Mouse (Mus musculus) gastrocnemius, adult 2 months (tissue): ENCODE data around the gene Erich4. TPM values are rescaled to one million over a fixed set of nuclear protein-coding genes. Genes with fewer than 3 reads are reported as not detected.
"Not testable (repeated sequence)": the region's sequence is repeated elsewhere in the genome, so short reads cannot be mapped to it uniquely, and the experiment has no call there.

Experiments used
- DNase-seq: peaks from one replicate; pipeline ENCODE4 v3.0.0; 2022
- H3K27ac ChIP-seq: fragments of 200-600 bp; 2 replicates; pipeline ENCODE4 v1.8.1; 2022; ENCODE audit warnings: mild to moderate bottlenecking
- H3K4me3 ChIP-seq: fragments of 200-600 bp; 2 replicates; pipeline ENCODE4 v1.8.1; 2022; ENCODE audit warnings: mild to moderate bottlenecking, moderate library complexity
- CTCF ChIP-seq: fragments of 200-600 bp; IDR thresholded peaks from 2 replicates; pipeline ENCODE4 v1.8.1; 2022; ENCODE audit warnings: antibody characterized with exemption, mild to moderate bottlenecking, moderate library complexity
- intact Hi-C: fragments of 180-260 bp; cut with DNase I; formaldehyde crosslinking; loops from one replicate; pipeline ENCODE4 v1.15.1; 2025
- total RNA-seq, 2 experiments: library from RNA; stranded (reverse); gene quantifications; 2 replicates each; pipeline ENCODE4 v1.2.3; 2021

Erich4 gene
- total RNA-seq, 2 experiments from 2014 or later, result not detected

DNA sequence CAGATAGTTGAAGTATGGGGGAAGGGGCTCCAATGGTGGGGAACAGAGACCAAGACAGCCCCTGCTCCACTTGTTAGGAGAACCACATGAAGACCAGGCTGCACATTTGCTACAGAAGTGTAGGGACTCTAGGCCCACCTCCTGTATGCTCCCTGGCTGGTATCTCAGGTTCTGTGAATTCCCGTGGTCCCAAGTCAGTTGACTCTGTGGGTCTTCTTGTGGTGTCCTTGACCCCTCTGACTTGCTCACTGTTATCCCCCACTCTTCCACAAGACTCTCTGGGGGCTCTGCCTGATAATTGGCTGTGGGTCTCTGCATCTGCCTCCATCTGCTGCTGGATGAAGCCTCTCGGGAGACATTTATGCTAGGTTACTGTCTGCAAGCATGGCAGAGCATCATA lies 24.5 kb downstream of the Erich4 start:
- TF ChIP-seq CTCF, result no peak
- Histone ChIP-seq H3K27ac (no peak overlapping the region), H3K4me3 (no peak overlapping the region)
- no peak for DNase-seq
- intact Hi-C loops, result no loop called here

DNA sequence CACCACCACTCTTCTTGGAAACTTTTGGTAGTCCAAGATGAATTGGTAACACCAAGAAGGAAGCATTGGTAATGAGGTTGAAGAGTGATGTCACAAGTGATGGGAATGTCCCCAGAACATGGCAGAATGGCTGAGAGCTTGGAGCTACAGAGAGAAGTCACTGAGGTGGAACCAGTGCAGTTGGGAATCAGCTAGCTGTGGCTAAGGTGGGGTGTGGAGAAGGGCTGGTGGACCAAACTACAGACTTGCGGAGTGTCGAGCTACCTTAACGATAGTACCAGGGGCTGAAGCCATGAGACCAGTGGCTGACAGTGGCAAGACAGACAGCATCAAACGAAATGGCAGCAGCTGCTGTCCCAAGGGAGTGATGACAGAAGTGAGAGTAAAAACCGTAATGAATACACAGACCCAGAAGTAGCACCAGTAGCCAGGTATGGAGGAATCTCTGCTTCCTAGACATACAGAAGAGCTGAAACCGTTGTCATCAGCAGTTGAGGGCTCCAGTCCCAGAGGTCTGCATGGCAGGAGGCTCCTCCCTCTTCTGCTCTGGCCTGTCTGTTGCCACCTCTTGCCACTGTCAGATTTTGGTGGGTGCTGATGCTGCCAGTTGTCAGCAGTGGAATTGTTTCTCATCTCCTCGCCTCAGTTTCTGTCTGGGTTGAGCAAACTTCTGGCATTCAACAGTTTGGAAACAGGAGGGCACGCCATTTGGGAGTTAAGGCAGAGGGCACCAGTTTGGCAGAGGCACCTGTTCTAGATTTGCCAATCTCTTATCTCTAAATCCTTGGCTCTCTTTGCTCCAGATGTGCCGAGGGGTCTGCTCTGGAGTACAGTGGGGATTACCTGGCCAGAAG lies 30.1 kb downstream of the Erich4 start:
- H3K27ac ChIP-seq, result no peak overlapping the region

DNA sequence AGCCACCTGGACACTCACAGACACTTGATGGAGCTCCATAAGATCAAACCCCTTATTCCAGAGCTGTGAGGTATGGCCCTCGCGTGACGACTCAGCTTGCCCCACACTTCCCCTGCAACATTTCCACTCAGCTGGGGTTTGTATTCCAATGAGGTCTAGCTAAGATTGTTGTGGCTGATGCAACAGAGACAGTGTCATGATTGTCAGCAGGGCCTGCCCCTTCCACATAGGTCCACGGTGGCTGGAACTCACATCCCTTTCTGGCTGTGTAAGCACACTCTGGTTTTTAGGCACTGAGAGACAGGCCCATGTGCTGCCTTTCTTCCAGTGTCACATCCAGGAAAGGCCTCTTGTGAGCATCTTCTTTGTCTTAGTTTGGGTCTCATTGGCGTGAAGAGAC lies 31.0 kb downstream of the Erich4 start:
- no peak overlapping the region for H3K27ac ChIP-seq
- no peak overlapping the region for H3K4me3 ChIP-seq
- no peak for TF ChIP-seq CTCF
- DNase-seq, result no peak
- intact Hi-C loops, result no loop called here

More for the DNA sequence above, 30.1 kb downstream of the Erich4 start:
- no peak for DNase-seq
- no peak for TF ChIP-seq CTCF
- intact Hi-C loops, result no loop called here
- no peak overlapping the region for H3K4me3 ChIP-seq

DNA sequence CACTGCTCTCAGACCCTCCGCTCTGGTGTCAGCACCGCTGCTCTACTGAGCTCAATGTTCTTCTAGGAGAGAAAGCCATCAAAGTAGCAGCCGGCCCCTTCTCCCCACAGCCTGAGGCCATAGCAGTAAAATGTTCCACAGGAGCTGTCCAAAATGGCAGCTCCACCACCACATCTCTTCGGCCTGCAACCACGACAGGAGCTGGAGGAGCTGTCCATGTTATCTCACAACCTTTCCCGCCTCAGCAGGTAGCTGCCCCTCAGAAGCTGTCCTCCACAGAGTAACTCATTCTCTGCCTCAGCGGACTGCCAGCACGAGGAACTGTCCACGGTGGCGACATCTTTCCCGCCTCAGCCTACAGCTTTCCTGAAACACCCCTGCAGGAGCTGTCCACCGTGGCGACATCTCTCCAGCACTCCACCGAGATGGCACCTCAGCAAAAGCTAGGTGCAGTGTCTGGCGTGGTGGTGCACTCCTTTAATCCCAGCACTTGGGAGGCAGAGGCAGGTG lies 33.3 kb downstream of the Erich4 start:
- intact Hi-C loops, result no loop called here
- no peak for DNase-seq
- no peak overlapping the region for H3K4me3 ChIP-seq
- no peak for TF ChIP-seq CTCF
- no peak overlapping the region for H3K27ac ChIP-seq

DNA sequence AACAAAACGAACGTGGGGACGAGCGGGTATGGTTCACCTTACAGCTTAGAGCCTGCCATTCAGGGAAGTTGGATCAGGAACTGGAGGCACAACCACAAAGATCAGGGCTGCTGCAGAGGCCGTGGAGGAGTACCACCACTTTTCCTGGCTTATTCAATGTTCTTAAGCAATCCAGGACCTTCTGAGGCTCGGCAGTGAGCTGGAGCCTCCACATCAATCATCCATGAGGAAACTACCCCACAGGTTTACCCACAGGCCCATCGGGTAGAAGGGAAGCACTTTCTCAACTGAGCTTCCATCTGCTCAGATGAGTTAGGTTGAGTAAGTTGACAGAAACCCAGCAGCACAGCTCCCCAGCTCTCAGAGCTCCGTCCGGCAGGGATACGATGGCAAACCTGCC lies 36.3 kb downstream of the Erich4 start:
- TF ChIP-seq CTCF, result no peak
- no peak overlapping the region for H3K4me3 ChIP-seq
- intact Hi-C loops, result no loop called here
- DNase-seq, result no peak
- no peak overlapping the region for H3K27ac ChIP-seq

DNA sequence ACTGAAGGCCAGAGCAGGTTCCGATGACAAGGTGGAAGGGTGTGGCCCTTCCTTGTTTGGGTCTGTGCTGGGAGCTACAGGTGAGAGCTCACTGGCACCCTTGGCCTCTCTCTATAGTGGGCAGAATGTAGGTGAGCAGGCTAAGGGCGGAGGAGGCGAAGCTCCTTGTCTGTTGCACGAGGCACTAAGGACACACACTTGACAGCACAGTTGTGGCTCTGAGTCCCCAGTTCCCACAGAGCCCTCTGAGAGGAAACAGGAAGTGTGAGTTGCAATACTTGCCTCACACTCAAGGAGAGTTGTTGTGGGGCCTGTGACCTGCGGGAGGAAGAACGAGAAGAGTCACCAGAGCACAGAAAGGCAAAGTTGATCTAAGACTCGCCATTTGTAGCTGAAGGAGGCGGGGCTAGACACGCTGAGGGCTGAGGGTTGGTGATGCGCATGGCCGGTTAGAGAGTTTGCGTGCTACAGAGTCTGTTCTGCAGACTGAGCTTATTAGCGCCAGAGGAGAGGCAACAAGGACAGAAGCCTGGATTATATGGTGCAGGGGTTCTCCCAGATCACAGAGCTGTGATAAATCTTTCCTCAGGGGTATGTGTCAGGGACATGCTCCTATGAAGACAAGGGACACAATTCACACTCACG lies 38.8 kb downstream of the Erich4 start:
- H3K4me3 ChIP-seq, H3K27ac ChIP-seq, intact Hi-C loops, DNase-seq: not testable (repeated sequence)

DNA sequence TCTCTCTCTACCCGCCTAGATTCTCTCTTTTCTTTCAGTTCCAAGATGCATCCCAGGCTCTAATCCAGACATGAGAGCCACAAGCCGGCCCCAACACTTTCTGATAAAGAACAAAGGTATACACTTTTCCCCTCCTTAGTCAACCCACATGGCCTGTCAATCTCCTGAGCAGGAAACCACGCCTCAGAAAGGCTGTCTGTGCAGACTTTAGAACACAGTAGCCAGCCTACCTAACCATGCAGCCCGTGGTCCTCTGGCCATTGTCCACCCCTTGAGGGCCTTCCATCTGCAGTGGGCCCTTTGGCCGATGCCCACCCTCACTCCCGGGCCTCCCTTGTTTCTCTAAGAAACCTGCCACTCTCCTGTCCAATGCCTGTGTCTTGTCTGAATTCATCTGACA lies 39.4 kb downstream of the Erich4 start:
- intact Hi-C loops, H3K27ac ChIP-seq, H3K4me3 ChIP-seq, DNase-seq: not testable (repeated sequence)

DNA sequence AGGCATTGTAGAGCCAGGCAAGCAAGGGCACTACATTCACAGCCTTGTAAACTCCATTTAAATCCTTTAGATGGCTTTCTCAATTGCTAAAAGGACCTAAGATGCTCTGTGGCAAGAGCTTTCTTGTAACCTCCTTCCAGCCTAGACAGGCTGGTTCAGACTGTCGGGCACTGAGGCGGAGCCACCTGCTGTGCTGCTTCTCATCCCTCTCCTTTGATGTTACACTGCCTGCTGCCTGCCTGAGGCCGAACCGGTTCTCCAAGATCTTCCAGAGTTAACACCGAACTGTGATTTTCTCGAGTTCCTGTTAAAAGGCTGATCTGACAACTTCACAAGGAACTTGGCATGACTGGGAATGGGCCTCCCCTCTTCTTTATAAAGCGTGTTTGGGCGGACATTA lies 39.8 kb downstream of the Erich4 start:
- Histone ChIP-seq H3K4me3 (no peak overlapping the region), H3K27ac (no peak overlapping the region)
- intact Hi-C loops, result no loop called here
- no peak for TF ChIP-seq CTCF
- DNase-seq, result no peak

DNA sequence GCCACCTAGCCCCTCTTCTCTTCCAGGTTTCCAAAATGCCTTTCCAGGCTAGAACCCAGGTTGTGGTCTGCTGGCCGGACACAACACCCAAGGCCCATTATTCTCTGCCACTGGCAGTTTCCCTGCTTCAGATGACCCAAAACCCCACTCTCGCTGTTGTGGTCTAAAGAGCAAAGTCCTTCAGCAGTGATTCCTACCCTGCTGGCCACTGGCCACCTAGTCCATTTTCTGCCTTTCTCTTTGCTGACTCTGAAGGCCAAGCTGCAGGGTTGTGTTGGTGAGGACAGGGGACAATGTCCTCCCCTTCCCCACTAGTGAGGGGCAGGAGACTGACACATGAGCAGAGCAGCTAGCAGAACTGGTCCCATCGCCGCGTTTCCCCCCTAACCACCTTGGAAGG lies 40.6 kb downstream of the Erich4 start:
- no peak overlapping the region for H3K27ac ChIP-seq
- intact Hi-C loops, result no loop called here
- DNase-seq, result no peak
- no peak overlapping the region for H3K4me3 ChIP-seq
- TF ChIP-seq CTCF, result no peak

DNA sequence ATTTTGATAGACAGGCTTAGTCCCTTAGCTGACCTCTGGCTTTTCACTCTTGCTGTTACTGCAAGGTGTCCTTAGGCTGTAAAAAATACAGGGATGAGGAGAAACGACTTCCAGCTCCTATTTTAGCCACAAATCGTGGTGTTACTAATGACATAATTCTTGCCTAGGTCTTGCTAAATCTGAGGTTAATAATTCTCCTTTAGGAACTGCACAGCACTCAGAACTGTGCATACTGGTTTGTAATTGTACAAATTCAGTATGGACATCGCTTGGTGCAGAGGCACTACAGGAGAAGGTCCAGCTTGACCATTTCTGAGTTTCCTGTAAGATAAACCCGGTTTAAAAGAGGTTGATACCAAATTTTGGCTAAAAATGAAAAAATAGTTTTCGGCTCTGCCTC lies 41.9 kb downstream of the Erich4 start:
- DNase-seq, H3K27ac ChIP-seq, H3K4me3 ChIP-seq, intact Hi-C loops: not testable (repeated sequence)

DNA sequence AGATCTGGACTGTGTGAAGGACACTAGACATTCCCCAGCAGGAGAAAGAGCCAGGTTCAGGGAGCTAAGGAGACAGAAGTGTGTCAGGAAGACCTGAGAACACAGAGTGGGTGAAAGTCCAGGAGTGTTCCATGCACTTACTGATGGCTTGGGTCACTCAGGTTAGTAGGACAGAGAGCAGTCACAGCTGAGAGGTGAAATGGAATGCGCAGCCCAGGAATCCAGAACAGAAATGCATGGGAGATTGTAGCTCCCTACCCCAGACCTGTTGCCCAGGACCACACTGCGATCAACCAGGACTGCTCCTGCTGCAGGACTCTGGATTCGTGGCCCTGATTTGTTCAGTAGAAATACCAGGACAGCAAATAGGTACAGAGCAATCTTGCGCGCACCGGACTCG lies 47.0 kb downstream of the Erich4 start:
- H3K27ac ChIP-seq, result no peak overlapping the region
- TF ChIP-seq CTCF, result no peak
- DNase-seq, result no peak
- no peak overlapping the region for H3K4me3 ChIP-seq
- intact Hi-C loops, result no loop called here

Other genes starting within 250 kb of the Erich4 start
- gene Cnfn, start 246.2 kb downstream of the Erich4 start, total RNA-seq, result not detected
- 10 to 100 TPM; 13.4 to 17.9 TPM for gene Lipe, start 217.2 kb downstream of the Erich4 start, total RNA-seq
- not detected for gene Cxcl17, start 203.0 kb downstream of the Erich4 start, total RNA-seq
- 1 to 10 TPM; 4.0 to 6.2 TPM for gene Ceacam1, start 138.3 kb downstream of the Erich4 start, total RNA-seq
- gene Ceacam2, start 76.0 kb downstream of the Erich4 start, total RNA-seq, result 1 to 10 TPM in 1 of 2 experiments, under 1 TPM in 1; 0.43 to 1.4 TPM
- 10 to 100 TPM; 33.7 to 54.2 TPM for gene Dmac2, start 3.5 kb upstream of the Erich4 start, total RNA-seq
- gene B3gnt8, start 10.8 kb upstream of the Erich4 start, total RNA-seq, result 1 to 10 TPM; 1.5 to 1.6 TPM
- gene Bckdha, start 43.1 kb upstream of the Erich4 start, total RNA-seq, result 100 to 1,000 TPM; 103 to 152 TPM
- gene Exosc5, start 43.3 kb upstream of the Erich4 start, total RNA-seq, result 10 to 100 TPM; 24.1 to 24.3 TPM
- not detected for gene Tmem91, start 59.3 kb upstream of the Erich4 start, total RNA-seq
- gene B9d2, start 64.9 kb upstream of the Erich4 start, total RNA-seq, result 1 to 10 TPM; 8.7 to 9.7 TPM
- gene Tgfb1, start 71.1 kb upstream of the Erich4 start, total RNA-seq, result 1 to 10 TPM; 4.6 to 6.6 TPM
- 10 to 100 TPM; 39.4 to 44.3 TPM for gene Ccdc97, start 103.2 kb upstream of the Erich4 start, total RNA-seq
- 10 to 100 TPM; 66.3 to 72.8 TPM for gene Hnrnpul1, start 138.9 kb upstream of the Erich4 start, total RNA-seq
- gene Axl, start 172.8 kb upstream of the Erich4 start, total RNA-seq, result 10 to 100 TPM; 39.9 to 48.6 TPM
- gene Cyp2s1, start 201.0 kb upstream of the Erich4 start, total RNA-seq, result under 1 TPM; 0.10 to 0.56 TPM